Mouse (Mus musculus): ENCODE measurements around the gene Rgs3. TPM values are rescaled to one million over a fixed set of nuclear protein-coding genes. Genes with fewer than 3 reads are reported as not detected.
A peak's percentile ranks its signal among the peaks of the same experiment; 100 is the strongest.

Rgs3 gene
- polyA plus RNA-seq, 1 experiment from 2014 or later = 43.3 TPM

GRCm38 (mm10) chr4:62551966-62552365, 7.7 kb upstream of the Rgs3 start:
- Histone ChIP-seq H3K27ac (no peak overlapping the region), H3K9ac (replicated peaks) (no peak overlapping the region), H3K4me2 (no peak overlapping the region), H3K27me3 (peaks cover 3% of the 10 kb centered on the region; the same call in 1 of the 2 replicates), H3K36me3 (no peaks in the 10 kb centered on the region), H3K4me3 (replicated peaks) (no peak overlapping the region), H3K9me3 (no peaks in the 10 kb centered on the region), H3K4me1 (replicated peaks) (no peaks in the 10 kb centered on the region)
- WGBS = 84% methylated on average over 7 of the region's 7 CpGs
- no peak for ATAC-seq (ENCODE audit: insufficient number of reproducible peaks, insufficient read depth, low FRiP score, low TSS enrichment, low read depth)

- 62% methylated on average over 3 of the region's 3 CpGs for WGBS
- peaks cover 3% of the 10 kb centered on the region; the same call in 1 of the 2 replicates for H3K27me3 ChIP-seq
- no peak overlapping the region for H3K27ac ChIP-seq
- no peak overlapping the region for H3K4me2 ChIP-seq
- H3K9me3 ChIP-seq = no peaks in the 10 kb centered on the region
- 0 out of 2 replicates have a peak, but pooled peaks cover 6% of the 10 kb centered on the region for H3K4me1 ChIP-seq (replicated peaks)
- H3K36me3 ChIP-seq = no peaks in the 10 kb centered on the region
- no peak for ATAC-seq (ENCODE audit: insufficient number of reproducible peaks, insufficient read depth, low FRiP score, low TSS enrichment, low read depth)
- no peak overlapping the region for H3K4me3 ChIP-seq (replicated peaks)
- no peak overlapping the region for H3K9ac ChIP-seq (replicated peaks)
Observed at GRCm38 (mm10) chr4:62557436-62557835, 2.2 kb upstream of the Rgs3 start.

GRCm38 (mm10) chr4:62560963-62561629, 1.4 kb downstream of the Rgs3 start:
- H3K9ac ChIP-seq (replicated peaks) = no peak overlapping the region
- H3K9me3 ChIP-seq = no peaks in the 10 kb centered on the region
- no peaks in the 10 kb centered on the region for H3K27me3 ChIP-seq
- WGBS = 25% methylated on average over 4 of the region's 4 CpGs
- ATAC-seq (ENCODE audit: insufficient number of reproducible peaks, insufficient read depth, low FRiP score, low TSS enrichment, low read depth) = no peak; the same call in 1 of the 2 replicates
- H3K4me1 ChIP-seq (replicated peaks) = 0 out of 2 replicates have a peak, but pooled peaks cover 6% of the 10 kb centered on the region
- no peak overlapping the region for H3K4me3 ChIP-seq (replicated peaks)
- H3K36me3 ChIP-seq = no peaks in the 10 kb centered on the region
- no peak overlapping the region for H3K27ac ChIP-seq
- H3K4me2 ChIP-seq = no peak overlapping the region

GRCm38 (mm10) chr4:62561630-62562001, 2.0 kb downstream of the Rgs3 start:
- H3K36me3 ChIP-seq = no peaks in the 10 kb centered on the region
- H3K4me2 ChIP-seq = no peak overlapping the region
- H3K27ac ChIP-seq = no peak overlapping the region
- H3K27me3 ChIP-seq = no peaks in the 10 kb centered on the region
- H3K9me3 ChIP-seq = no peaks in the 10 kb centered on the region
- 64% methylated on average over 3 of the region's 3 CpGs for WGBS
- 0 out of 2 replicates have a peak, but pooled peaks cover 11% of the 10 kb centered on the region for H3K4me1 ChIP-seq (replicated peaks)
- H3K4me3 ChIP-seq (replicated peaks) = no peak overlapping the region
- H3K9ac ChIP-seq (replicated peaks) = no peak overlapping the region
- no peak for ATAC-seq (ENCODE audit: insufficient number of reproducible peaks, insufficient read depth, low FRiP score, low TSS enrichment, low read depth)

GRCm38 (mm10) chr4:62562006-62562405, 2.4 kb downstream of the Rgs3 start:
- Histone ChIP-seq H3K4me3 (replicated peaks) (no peak overlapping the region), H3K9me3 (no peaks in the 10 kb centered on the region), H3K9ac (replicated peaks) (no peak overlapping the region), H3K27ac (no peak overlapping the region), H3K4me1 (replicated peaks) (0 out of 2 replicates have a peak, but pooled peaks cover 13% of the 10 kb centered on the region), H3K36me3 (no peaks in the 10 kb centered on the region), H3K4me2 (no peak overlapping the region), H3K27me3 (no peaks in the 10 kb centered on the region)
- 65% methylated on average over 4 of the region's 4 CpGs for WGBS
- ATAC-seq (ENCODE audit: insufficient number of reproducible peaks, insufficient read depth, low FRiP score, low TSS enrichment, low read depth) = no peak

- Histone ChIP-seq H3K4me2 (no peak overlapping the region), H3K27me3 (no peaks in the 10 kb centered on the region), H3K4me1 (replicated peaks) (0 out of 2 replicates have a peak, but pooled peaks cover 7% of the 10 kb centered on the region), H3K9ac (replicated peaks) (no peak overlapping the region), H3K27ac (no peak overlapping the region), H3K9me3 (no peaks in the 10 kb centered on the region), H3K4me3 (replicated peaks) (no peak overlapping the region), H3K36me3 (no peaks in the 10 kb centered on the region)
- WGBS = 68% methylated on average over 4 of the region's 4 CpGs
- ATAC-seq (ENCODE audit: insufficient number of reproducible peaks, insufficient read depth, low FRiP score, low TSS enrichment, low read depth) = no peak
Observed at GRCm38 (mm10) chr4:62566530-62566929, 6.9 kb downstream of the Rgs3 start.

GRCm38 (mm10) chr4:62567696-62568095, 8.0 kb downstream of the Rgs3 start:
- H3K4me1 ChIP-seq (replicated peaks) = 0 out of 2 replicates have a peak, but pooled peaks cover 7% of the 10 kb centered on the region
- H3K36me3 ChIP-seq = no peaks in the 10 kb centered on the region
- no peak overlapping the region for H3K4me3 ChIP-seq (replicated peaks)
- 91% methylated on average over 6 of the region's 6 CpGs for whole genome bisulfite sequencing
- H3K27ac ChIP-seq = no peak overlapping the region
- H3K27me3 ChIP-seq = no peaks in the 10 kb centered on the region
- no peak overlapping the region for H3K4me2 ChIP-seq
- ATAC-seq (ENCODE audit: insufficient number of reproducible peaks, insufficient read depth, low FRiP score, low TSS enrichment, low read depth) = no peak
- no peaks in the 10 kb centered on the region for H3K9me3 ChIP-seq
- no peak overlapping the region for H3K9ac ChIP-seq (replicated peaks)

GRCm38 (mm10) chr4:62568359-62568758, 8.7 kb downstream of the Rgs3 start:
- H3K4me2 ChIP-seq = no peak overlapping the region
- no peak for ATAC-seq (ENCODE audit: insufficient number of reproducible peaks, insufficient read depth, low FRiP score, low TSS enrichment, low read depth)
- H3K9me3 ChIP-seq = no peaks in the 10 kb centered on the region
- no peak overlapping the region for H3K27ac ChIP-seq
- no peaks in the 10 kb centered on the region for H3K27me3 ChIP-seq
- H3K9ac ChIP-seq (replicated peaks) = no peak overlapping the region
- H3K4me1 ChIP-seq (replicated peaks) = 0 out of 2 replicates have a peak, but pooled peaks cover 7% of the 10 kb centered on the region
- no peak overlapping the region for H3K4me3 ChIP-seq (replicated peaks)
- 90% methylated on average over 1 of the region's 1 CpGs for WGBS
- no peaks in the 10 kb centered on the region for H3K36me3 ChIP-seq

GRCm38 (mm10) chr4:62569603-62570002, 10.0 kb downstream of the Rgs3 start:
- no peaks in the 10 kb centered on the region for H3K27me3 ChIP-seq
- no peak overlapping the region for H3K4me3 ChIP-seq (replicated peaks)
- H3K27ac ChIP-seq = no peak overlapping the region
- H3K4me1 ChIP-seq (replicated peaks) = 0 out of 2 replicates have a peak, but pooled peaks cover 7% of the 10 kb centered on the region
- H3K9ac ChIP-seq (replicated peaks) = no peak overlapping the region
- no peaks in the 10 kb centered on the region for H3K9me3 ChIP-seq
- WGBS = 92% methylated on average over 5 of the region's 5 CpGs
- no peak overlapping the region for H3K4me2 ChIP-seq
- ATAC-seq (ENCODE audit: insufficient number of reproducible peaks, insufficient read depth, low FRiP score, low TSS enrichment, low read depth) = no peak
- no peaks in the 10 kb centered on the region for H3K36me3 ChIP-seq

GRCm38 (mm10) chr4:62570029-62570428, 10.4 kb downstream of the Rgs3 start:
- WGBS = 63% methylated on average over 5 of the region's 5 CpGs
- ATAC-seq (ENCODE audit: insufficient number of reproducible peaks, insufficient read depth, low FRiP score, low TSS enrichment, low read depth) = no peak

GRCm38 (mm10) chr4:62582365-62583264, 23.0 kb downstream of the Rgs3 start:
- Histone ChIP-seq H3K4me3 (replicated peaks) (peak overlapping the region; percentile 47), H3K9ac (replicated peaks) (no peak overlapping the region), H3K4me1 (replicated peaks) (peaks cover 25% of the 10 kb centered on the region), H3K27me3 (peaks cover 45% of the 10 kb centered on the region), H3K27ac (no peak overlapping the region), H3K4me2 (peak overlapping the region; percentile 84), H3K9me3 (no peaks in the 10 kb centered on the region), H3K36me3 (no peaks in the 10 kb centered on the region)
- no peak; the same call in 1 of the 2 replicates for ATAC-seq (ENCODE audit: insufficient number of reproducible peaks, insufficient read depth, low FRiP score, low TSS enrichment, low read depth)
- WGBS = 19% methylated on average over 18 of the region's 18 CpGs

More at GRCm38 (mm10) chr4:62570029-62570428, 10.4 kb downstream of the Rgs3 start:
- Histone ChIP-seq H3K9me3 (no peaks in the 10 kb centered on the region), H3K36me3 (no peaks in the 10 kb centered on the region), H3K27me3 (no peaks in the 10 kb centered on the region), H3K27ac (no peak overlapping the region), H3K4me3 (replicated peaks) (no peak overlapping the region), H3K9ac (replicated peaks) (no peak overlapping the region), H3K4me1 (replicated peaks) (0 out of 2 replicates have a peak, but pooled peaks cover 7% of the 10 kb centered on the region), H3K4me2 (no peak overlapping the region)
